Mouse (Mus musculus) heart, embryonic 14.5 days (tissue): ENCODE results near the gene Pi4k2a. TPM values are rescaled to one million over a fixed set of nuclear protein-coding genes. Genes with fewer than 3 reads are reported as not detected.

ENCODE experiments used
- ATAC-seq: fragments of 200-750 bp; cut with Nextera tagmentation; 2 replicates; pipeline ENCODE4 v1.8.0; 2017; ENCODE audit warnings: low read depth, moderate TSS enrichment; ENCODE audit not compliant: insufficient number of reproducible peaks, insufficient read depth, low FRiP score
- H3K27ac ChIP-seq, 2 experiments: fragments of 200-500 bp in 1 of 2; fragments of 300-500 bp in 1 of 2; sonication (generic) in 1 of 2; replicated peaks in 1 of 2; 2 replicates each; pipeline ENCODE4 v1.5.1; 2012 to 2014; ENCODE audit warnings: low read depth in 2 of 2, low read length in 2 of 2, control low read depth in 1 of 2, mild to moderate bottlenecking in 1 of 2, mixed read lengths in 1 of 2; ENCODE audit not compliant: control insufficient read depth in 1 of 2, insufficient read depth in 1 of 2
- H3K27me3 ChIP-seq: fragments of 300-500 bp; sonication (generic); 2 replicates; pipeline ENCODE4 v1.6.1; 2014; ENCODE audit warnings: mild to moderate bottlenecking, low read length, control low read depth; ENCODE audit not compliant: control insufficient read depth, insufficient read depth
- H3K36me3 ChIP-seq: fragments of 300-500 bp; sonication (generic); 2 replicates; pipeline ENCODE4 v1.6.1; 2014; ENCODE audit warnings: mild to moderate bottlenecking, control low read depth, low read length, mixed read lengths; ENCODE audit not compliant: control insufficient read depth, insufficient read depth
- H3K4me1 ChIP-seq, 2 experiments: fragments of 200-500 bp in 1 of 2; fragments of 300-500 bp in 1 of 2; sonication (generic) in 1 of 2; 2 replicates each; pipeline ENCODE4 v1.6.1; 2012 to 2014; ENCODE audit warnings: low read length in 2 of 2, control low read depth in 1 of 2, mixed read lengths in 1 of 2; ENCODE audit not compliant: control insufficient read depth in 2 of 2, insufficient read depth in 2 of 2
- H3K4me2 ChIP-seq: fragments of 300-500 bp; sonication (generic); 2 replicates; pipeline ENCODE4 v1.6.1; 2014; ENCODE audit warnings: mild to moderate bottlenecking, low read length
- H3K4me3 ChIP-seq, 2 experiments: fragments of 200-500 bp in 1 of 2; fragments of 300-500 bp in 1 of 2; sonication (generic) in 1 of 2; 2 replicates each; pipeline ENCODE4 v1.5.1; 2012 to 2014; ENCODE audit warnings: low read length in 2 of 2, mild to moderate bottlenecking in 2 of 2, control low read depth in 1 of 2, low read depth in 1 of 2, moderate library complexity in 1 of 2; ENCODE audit not compliant: control insufficient read depth in 1 of 2, insufficient read depth in 1 of 2
- H3K9ac ChIP-seq: fragments of 300-500 bp; sonication (generic); 2 replicates; pipeline ENCODE4 v1.6.1; 2014; ENCODE audit warnings: mild to moderate bottlenecking, low read length
- H3K9me3 ChIP-seq: fragments of 300-500 bp; sonication (generic); 2 replicates; pipeline ENCODE4 v1.6.1; 2016; ENCODE audit warnings: low read length, control low read depth; ENCODE audit not compliant: control insufficient read depth
- WGBS: fragments of 180-500 bp; shearing (Covaris S2); extraction: QIAGEN DNeasy Blood & Tissue Kit; methylation state at CpG from one replicate; pipeline ENCODE4 v1.1.7; 2014; 5-methylcytosine and 5-hydroxymethylcytosine counted together
- polyA plus RNA-seq: library from polyadenylated mRNA; unstranded; fragments of >200 nt; fragmentation: Nextera tagmentation; extraction: Ambion mirVana; gene quantifications from 2 replicates; pipeline ENCODE4 v1.2.1, GENCODE M21; 2014

Pi4k2a gene
- polyA plus RNA-seq, 1 experiment from 2014 or later: 20.2 TPM

DNA sequence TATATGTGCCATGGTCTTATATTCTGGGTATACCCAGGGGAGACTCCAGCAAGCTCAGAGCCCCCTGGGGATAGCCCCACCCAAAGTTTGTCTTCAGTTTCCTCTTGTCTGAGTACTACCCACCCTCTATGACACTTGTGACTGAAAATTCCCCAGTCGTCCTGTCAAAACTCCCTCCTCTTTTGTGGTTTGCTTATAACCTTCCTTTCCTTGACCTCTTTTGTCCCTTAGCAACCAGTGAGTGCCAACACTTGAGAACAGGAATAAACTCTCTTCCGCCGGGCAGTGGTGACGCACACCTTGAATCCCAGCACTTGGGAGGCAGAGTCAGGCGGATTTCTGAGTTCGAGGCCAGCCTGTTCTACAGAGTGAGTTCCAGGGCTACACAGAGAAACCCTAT is 53.8 kb downstream of the Pi4k2a start:
- H3K27ac ChIP-seq: 0 out of 4 replicates have a peak overlapping the region, but pooled peaks have one; percentile 5 to 8
- WGBS: 29% methylated on average over 6 of the region's 6 CpGs

DNA sequence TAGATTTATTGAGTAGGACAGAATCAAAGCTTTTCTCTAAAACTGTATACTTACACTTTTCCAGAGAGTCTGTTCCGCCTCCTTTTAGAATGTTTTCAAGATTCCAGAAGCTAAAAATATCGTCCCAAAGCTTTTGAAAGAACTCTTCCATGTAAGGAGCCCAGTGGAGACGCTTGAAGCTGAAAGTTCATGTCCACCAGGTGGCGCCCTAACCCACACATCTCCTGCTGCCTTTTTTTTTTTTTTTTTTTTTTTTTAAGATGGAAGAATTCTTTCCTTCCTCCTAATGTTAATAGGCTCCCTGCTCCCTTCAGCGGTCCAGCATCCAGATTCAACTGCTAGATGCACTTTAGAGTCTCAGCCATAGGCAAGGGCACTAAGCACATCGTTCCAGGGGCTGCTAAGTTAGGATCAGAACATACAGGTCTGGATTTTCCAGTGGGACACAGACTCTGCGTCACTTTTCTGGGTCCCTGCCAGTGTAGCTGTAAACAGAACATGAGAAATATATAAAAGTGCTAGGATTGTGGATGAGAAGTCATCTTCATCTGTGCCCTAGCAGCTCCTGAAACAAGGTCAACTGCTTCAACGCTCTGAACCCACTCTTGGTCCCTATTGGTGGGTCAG is 54.4 kb downstream of the Pi4k2a start:
- peak overlapping the region; percentile 28; the same call in 1 of the 2 replicates for H3K4me2 ChIP-seq
- peaks cover 18 to 22% of the 10 kb centered on the region in 2 experiments for H3K4me1 ChIP-seq
- H3K9ac ChIP-seq: no peak overlapping the region
- no peak overlapping the region for H3K4me3 ChIP-seq
- H3K27ac ChIP-seq: 0 out of 4 replicates have a peak overlapping the region, but pooled peaks of 1 of the 2 experiments have one; percentile 8
- H3K27me3 ChIP-seq: no peaks in the 10 kb centered on the region
- no peaks in the 10 kb centered on the region for H3K9me3 ChIP-seq
- no peak for ATAC-seq
- no peaks in the 10 kb centered on the region for H3K36me3 ChIP-seq
- 29% methylated on average over 8 of the region's 8 CpGs for WGBS

More for the DNA sequence above, 53.8 kb downstream of the Pi4k2a start:
- Histone ChIP-seq H3K4me2 (no peak overlapping the region; the same call in 1 of the 2 replicates), H3K36me3 (no peaks in the 10 kb centered on the region), H3K9ac (no peak overlapping the region), H3K4me3 (no peak overlapping the region), H3K9me3 (no peaks in the 10 kb centered on the region), H3K4me1 (peaks cover 12 to 16% of the 10 kb centered on the region in 2 experiments), H3K27me3 (no peaks in the 10 kb centered on the region)
- no peak for ATAC-seq

DNA sequence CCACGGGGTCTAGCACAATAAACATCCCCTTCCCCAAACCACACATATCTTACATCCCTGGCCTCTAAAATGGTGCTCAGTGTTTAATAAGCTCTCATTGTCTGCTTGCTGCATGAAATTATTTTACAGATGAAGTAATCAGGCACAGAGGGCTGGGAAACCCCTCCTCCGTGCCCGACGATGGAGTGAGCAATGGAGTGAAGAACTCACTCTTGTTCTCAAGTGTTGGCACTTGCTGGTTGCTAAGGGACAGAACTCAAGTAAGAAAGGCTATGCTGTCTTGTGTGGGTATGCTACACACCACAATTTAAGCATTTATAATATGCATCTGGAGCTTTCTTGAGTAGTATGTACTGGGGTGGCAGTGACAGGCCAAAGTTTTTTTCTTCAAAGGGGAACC is 54.9 kb downstream of the Pi4k2a start:
- Histone ChIP-seq H3K27ac (no peak overlapping the region), H3K36me3 (0 out of 2 replicates have a peak, but pooled peaks cover under 1% of the 10 kb centered on the region), H3K9ac (no peak overlapping the region), H3K4me2 (no peak overlapping the region), H3K4me3 (no peak overlapping the region), H3K4me1 (peaks cover 21 to 28% of the 10 kb centered on the region in 2 experiments), H3K27me3 (no peaks in the 10 kb centered on the region), H3K9me3 (no peaks in the 10 kb centered on the region)
- 49% methylated on average over 4 of the region's 4 CpGs for WGBS
- ATAC-seq: no peak

GRCm38 (mm10) chr19:42145731-42146130 is 55.5 kb downstream of the Pi4k2a start:
- 88% methylated on average over 2 of the region's 2 CpGs for WGBS
- no peak overlapping the region for H3K27ac ChIP-seq
- H3K36me3 ChIP-seq: peaks cover 6% of the 10 kb centered on the region
- no peak overlapping the region for H3K4me3 ChIP-seq
- no peak overlapping the region for H3K4me2 ChIP-seq
- no peaks in the 10 kb centered on the region for H3K27me3 ChIP-seq
- no peak overlapping the region for H3K9ac ChIP-seq
- ATAC-seq: no peak
- H3K9me3 ChIP-seq: no peaks in the 10 kb centered on the region
- peaks cover 21 to 33% of the 10 kb centered on the region in 2 experiments for H3K4me1 ChIP-seq

GRCm38 (mm10) chr19:42146276-42147010 is 56.2 kb downstream of the Pi4k2a start:
- H3K4me1 ChIP-seq: peaks cover 21 to 39% of the 10 kb centered on the region in 2 experiments

DNA sequence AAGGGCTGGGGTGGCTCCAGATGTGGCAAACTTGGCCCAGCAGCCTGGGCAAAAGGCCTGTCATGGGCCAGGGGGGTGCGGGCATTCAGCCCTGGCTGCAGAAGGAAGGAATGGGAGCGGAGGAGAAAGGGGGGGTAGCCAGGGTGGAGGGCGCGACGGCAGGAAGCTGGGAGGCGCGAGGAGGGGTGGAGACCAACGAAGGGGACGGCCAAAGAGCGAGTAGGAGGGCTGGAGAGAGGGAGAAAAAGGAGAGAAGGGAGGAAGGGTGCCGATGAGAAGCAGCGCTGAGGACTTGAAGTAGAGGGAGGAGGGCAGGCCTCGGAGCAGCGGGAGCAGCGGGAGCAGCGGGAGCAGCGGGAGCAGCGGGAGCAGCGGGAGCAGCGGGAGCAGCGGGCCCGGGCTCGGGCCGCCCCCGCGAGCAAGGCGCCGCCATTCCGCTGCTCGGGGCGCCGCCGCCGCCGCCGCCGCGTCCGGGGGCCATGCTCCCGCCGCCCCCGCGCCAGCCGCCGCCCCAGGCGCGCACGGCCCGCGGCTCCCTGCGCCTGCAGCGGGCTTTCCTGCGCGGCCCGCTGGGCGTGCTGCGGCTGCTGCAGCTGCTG is 57.0 kb downstream of the Pi4k2a start, which contains the start of gene Marveld1:
Gene Marveld1 (plus strand): TSS at position 231 of the 599 bp plus-strand sequence.
- under 1% methylated on average over 48 of the region's 57 CpGs for WGBS

More at GRCm38 (mm10) chr19:42146276-42147010, 56.2 kb downstream of the Pi4k2a start:
- Histone ChIP-seq H3K4me2 (peak overlapping the region; percentile 96), H3K9ac (peak overlapping the region; percentile 94), H3K27me3 (no peaks in the 10 kb centered on the region), H3K36me3 (peaks cover 13% of the 10 kb centered on the region), H3K4me3 (0 out of 4 replicates have a peak overlapping the region, but pooled peaks of 1 of the 2 experiments have one; percentile 75), H3K27ac (peak overlapping the region; percentile 84 to 92; a peak in 3 of 4 replicates), H3K9me3 (no peaks in the 10 kb centered on the region)
- ATAC-seq: no peak
- WGBS: 90% methylated on average over 9 of the region's 9 CpGs

More for the DNA sequence above, 57.0 kb downstream of the Pi4k2a start, which contains the start of gene Marveld1:
- peak within 1 kb of the TSS; percentile 96 for H3K4me2 ChIP-seq
- H3K27me3 ChIP-seq: no peaks in the 10 kb centered on the region
- H3K27ac ChIP-seq: peak within 1 kb of the TSS; percentile 84 to 92
- peaks cover 21 to 45% of the 10 kb centered on the region in 2 experiments for H3K4me1 ChIP-seq
- peaks cover 17% of the 10 kb centered on the region for H3K36me3 ChIP-seq
- no peaks in the 10 kb centered on the region for H3K9me3 ChIP-seq
- peak within 1 kb of the TSS; percentile 94 for H3K9ac ChIP-seq
- H3K4me3 ChIP-seq: peak within 1 kb of the TSS; percentile 75 to 80
- ATAC-seq: peak; percentile 77
